Mouse (Mus musculus): Measurements from ENCODE around the gene Polr2h.
"Not testable (repeated sequence)": the region's sequence is repeated elsewhere in the genome, so short reads cannot be mapped to it uniquely, and the experiment has no call there.

The Polr2h gene

GRCm38 (mm10) chr16:20717181-20717977 is at the start of gene Polr2h, which contains the start of gene Clcn2:
Polr2h (plus strand) TSS chr16:20717665.
Clcn2 (minus strand) TSS chr16:20717746.
- in situ Hi-C loops (cut with MboI; ENCODE audit: low pct_unique_long_range_greater_than_20kb in 1 of 2, low sequenced_read_pairs in 2 of 2, unreplicated experiment in 1 of 2), result no loop called here

GRCm38 (mm10) chr16:20668013-20668412 is 49.5 kb upstream of the Polr2h start, which contains the start of gene Eif4g1:
Eif4g1 (plus strand) TSS chr16:20668313.
- in situ Hi-C loops (cut with MboI; ENCODE audit: low pct_unique_long_range_greater_than_20kb in 1 of 2, low sequenced_read_pairs in 2 of 2, unreplicated experiment in 1 of 2), result not testable (repeated sequence)

- in situ Hi-C loops (cut with MboI; ENCODE audit: low pct_unique_long_range_greater_than_20kb in 1 of 2, low sequenced_read_pairs in 2 of 2, unreplicated experiment in 1 of 2), result no loop called here
These were observed 47.2 kb upstream of the Polr2h start for GRCm38 (mm10) chr16:20670291-20670690.

- in situ Hi-C loops (cut with MboI; ENCODE audit: low pct_unique_long_range_greater_than_20kb in 1 of 2, low sequenced_read_pairs in 2 of 2, unreplicated experiment in 1 of 2), result no loop called here
These were observed 45.6 kb upstream of the Polr2h start for GRCm38 (mm10) chr16:20671886-20672285.

GRCm38 (mm10) chr16:20672500-20672902 is 45.0 kb upstream of the Polr2h start:
- in situ Hi-C loops (cut with MboI; ENCODE audit: low pct_unique_long_range_greater_than_20kb in 1 of 2, low sequenced_read_pairs in 2 of 2, unreplicated experiment in 1 of 2), result no loop called here

GRCm38 (mm10) chr16:20672965-20673705 is 44.3 kb upstream of the Polr2h start:
- in situ Hi-C loops (cut with MboI; ENCODE audit: low pct_unique_long_range_greater_than_20kb in 1 of 2, low sequenced_read_pairs in 2 of 2, unreplicated experiment in 1 of 2), result no loop called here

- in situ Hi-C loops (cut with MboI; ENCODE audit: low pct_unique_long_range_greater_than_20kb in 1 of 2, low sequenced_read_pairs in 2 of 2, unreplicated experiment in 1 of 2), result no loop called here
These were observed 43.7 kb upstream of the Polr2h start for GRCm38 (mm10) chr16:20673706-20674303.

GRCm38 (mm10) chr16:20675213-20675612 is 42.3 kb upstream of the Polr2h start:
- in situ Hi-C loops (cut with MboI; ENCODE audit: low pct_unique_long_range_greater_than_20kb in 1 of 2, low sequenced_read_pairs in 2 of 2, unreplicated experiment in 1 of 2), result no loop called here

- in situ Hi-C loops (cut with MboI; ENCODE audit: low pct_unique_long_range_greater_than_20kb in 1 of 2, low sequenced_read_pairs in 2 of 2, unreplicated experiment in 1 of 2), result no loop called here
These were observed 40.8 kb upstream of the Polr2h start for GRCm38 (mm10) chr16:20676702-20677101.

- in situ Hi-C loops (cut with MboI; ENCODE audit: low pct_unique_long_range_greater_than_20kb in 1 of 2, low sequenced_read_pairs in 2 of 2, unreplicated experiment in 1 of 2), result no loop called here
These were observed 40.1 kb upstream of the Polr2h start for GRCm38 (mm10) chr16:20677380-20677779.

- in situ Hi-C loops (cut with MboI; ENCODE audit: low pct_unique_long_range_greater_than_20kb in 1 of 2, low sequenced_read_pairs in 2 of 2, unreplicated experiment in 1 of 2), result no loop called here
These were observed 39.3 kb upstream of the Polr2h start for GRCm38 (mm10) chr16:20677974-20678675.

- in situ Hi-C loops (cut with MboI; ENCODE audit: low pct_unique_long_range_greater_than_20kb in 1 of 2, low sequenced_read_pairs in 2 of 2, unreplicated experiment in 1 of 2), result no loop called here
These were observed 26.7 kb upstream of the Polr2h start for GRCm38 (mm10) chr16:20690774-20691173.

- in situ Hi-C loops (cut with MboI; ENCODE audit: low pct_unique_long_range_greater_than_20kb in 1 of 2, low sequenced_read_pairs in 2 of 2, unreplicated experiment in 1 of 2), result no loop called here
These were observed 25.8 kb upstream of the Polr2h start for GRCm38 (mm10) chr16:20691617-20692016.

- in situ Hi-C loops (cut with MboI; ENCODE audit: low pct_unique_long_range_greater_than_20kb in 1 of 2, low sequenced_read_pairs in 2 of 2, unreplicated experiment in 1 of 2), result no loop called here
These were observed 25.1 kb upstream of the Polr2h start for GRCm38 (mm10) chr16:20692241-20692965.

- in situ Hi-C loops (cut with MboI; ENCODE audit: low pct_unique_long_range_greater_than_20kb in 1 of 2, low sequenced_read_pairs in 2 of 2, unreplicated experiment in 1 of 2), result no loop called here
These were observed 24.3 kb upstream of the Polr2h start, which contains the start of gene Fam131a for GRCm38 (mm10) chr16:20693111-20693701. Fam131a (plus strand) TSS chr16:20693241.

- in situ Hi-C loops (cut with MboI; ENCODE audit: low pct_unique_long_range_greater_than_20kb in 1 of 2, low sequenced_read_pairs in 2 of 2, unreplicated experiment in 1 of 2), result no loop called here
These were observed 22.7 kb upstream of the Polr2h start for GRCm38 (mm10) chr16:20694781-20695180.

- in situ Hi-C loops (cut with MboI; ENCODE audit: low pct_unique_long_range_greater_than_20kb in 1 of 2, low sequenced_read_pairs in 2 of 2, unreplicated experiment in 1 of 2), result no loop called here
These were observed 21.7 kb upstream of the Polr2h start for GRCm38 (mm10) chr16:20695622-20696323.
